Mouse (Mus musculus): ENCODE measurements around the gene Tmem254b. TPM values are rescaled to one million over a fixed set of nuclear protein-coding genes. Genes with fewer than 3 reads are reported as not detected.
"Not testable (repeated sequence)": the region's sequence is repeated elsewhere in the genome, so short reads cannot be mapped to it uniquely, and the experiment has no call there.

Gene Tmem254b
- polyA plus RNA-seq (2015; fragmentation: Nextera tagmentation; extraction: Ambion mirVana) = 42.3 and 46.1 TPM in 2 replicates

DNA sequence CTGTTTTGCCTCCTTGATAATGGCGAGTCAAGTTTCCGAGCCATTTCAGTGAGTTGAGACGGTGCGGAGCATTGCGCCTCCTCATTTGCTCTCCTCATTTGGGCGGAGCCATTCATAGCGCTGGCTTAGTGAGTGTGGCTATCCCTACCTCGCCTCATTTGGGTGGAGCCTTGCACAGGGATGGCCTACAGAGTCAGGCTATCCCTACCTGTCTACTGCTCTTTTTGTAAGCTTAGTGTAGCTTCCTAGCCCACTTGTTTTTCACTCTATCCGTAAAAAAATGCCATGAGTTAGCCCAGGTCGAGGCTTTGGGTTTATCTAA lies at the start of gene Tmem254b:
TSS of gene Tmem254b (minus strand) at position 116 of the 322 bp plus-strand sequence.
- H3K27me3 ChIP-seq, H3K9me3 ChIP-seq, H3K36me3 ChIP-seq, H3K4me3 ChIP-seq, H3K9ac ChIP-seq, H3K4me1 ChIP-seq, H3K27ac ChIP-seq, H3K4me2 ChIP-seq: not testable (repeated sequence)
- no CpG with 5 or more reads among the region's 10 CpGs for WGBS
- peak; percentile 55; the same call in 1 of the 2 replicates for ATAC-seq (ENCODE audit: insufficient number of reproducible peaks, low FRiP score, low TSS enrichment, low read depth)

- not testable (repeated sequence) for H3K4me3 ChIP-seq; H3K27me3 ChIP-seq; ATAC-seq (ENCODE audit: insufficient number of reproducible peaks, low FRiP score, low TSS enrichment, low read depth); H3K9ac ChIP-seq; H3K27ac ChIP-seq; H3K36me3 ChIP-seq; H3K9me3 ChIP-seq; H3K4me2 ChIP-seq; H3K4me1 ChIP-seq
- no CpG with 5 or more reads among the region's 2 CpGs for WGBS
Observed at GRCm38 (mm10) chr14:26237183-26237582, 30.3 kb upstream of the Tmem254b start.

GRCm38 (mm10) chr14:26216233-26217000 lies 9.6 kb upstream of the Tmem254b start:
- no CpG with 5 or more reads among the region's 5 CpGs for WGBS
- ATAC-seq (ENCODE audit: insufficient number of reproducible peaks, low FRiP score, low TSS enrichment, low read depth) = not testable (repeated sequence)

DNA sequence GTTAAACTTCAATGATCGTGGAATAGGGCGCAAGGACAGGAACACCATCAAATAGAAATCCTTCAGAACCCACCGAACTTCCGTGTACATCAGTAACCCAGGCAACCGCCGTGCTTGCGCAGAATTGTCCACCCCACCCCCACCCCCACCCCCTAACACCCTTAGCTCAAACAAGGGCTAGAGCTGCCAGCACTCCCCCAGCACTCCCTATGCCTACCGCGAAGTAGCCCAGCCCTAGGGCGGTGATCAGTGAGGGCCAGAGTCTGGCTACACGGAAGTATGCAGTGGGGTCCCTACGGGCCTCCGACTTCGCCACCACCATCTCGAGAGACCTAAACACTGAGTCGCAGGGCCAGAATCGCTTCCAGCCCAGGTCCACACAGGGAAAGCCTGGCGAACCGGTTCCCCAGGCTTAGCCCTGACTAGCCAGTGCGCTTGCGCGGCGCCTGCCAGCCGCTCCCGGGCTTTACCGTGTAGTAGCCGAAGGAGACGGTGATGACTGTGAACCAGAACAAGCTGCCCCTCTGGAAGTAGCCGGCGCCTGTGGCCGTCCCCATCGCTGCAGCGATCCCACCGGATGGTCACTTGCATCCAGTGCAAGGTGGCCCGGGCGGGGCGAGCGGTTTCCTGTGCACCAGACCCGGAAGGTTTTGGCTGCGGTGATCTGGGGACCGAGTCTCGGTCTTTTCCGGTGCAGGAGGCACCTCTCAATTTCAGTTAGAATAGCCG lies 480 bp downstream of the Tmem254b start:
- H3K9me3 ChIP-seq; H3K36me3 ChIP-seq; H3K27me3 ChIP-seq; ATAC-seq (ENCODE audit: insufficient number of reproducible peaks, low FRiP score, low TSS enrichment, low read depth); H3K27ac ChIP-seq; H3K4me2 ChIP-seq; H3K4me3 ChIP-seq; H3K4me1 ChIP-seq; H3K9ac ChIP-seq: not testable (repeated sequence)
- no CpG with 5 or more reads among the region's 44 CpGs for WGBS

More at GRCm38 (mm10) chr14:26216233-26217000, 9.6 kb upstream of the Tmem254b start:
- not testable (repeated sequence) for H3K9me3 ChIP-seq, H3K4me2 ChIP-seq, H3K36me3 ChIP-seq, H3K4me3 ChIP-seq, H3K27me3 ChIP-seq, H3K4me1 ChIP-seq, H3K9ac ChIP-seq, H3K27ac ChIP-seq

DNA sequence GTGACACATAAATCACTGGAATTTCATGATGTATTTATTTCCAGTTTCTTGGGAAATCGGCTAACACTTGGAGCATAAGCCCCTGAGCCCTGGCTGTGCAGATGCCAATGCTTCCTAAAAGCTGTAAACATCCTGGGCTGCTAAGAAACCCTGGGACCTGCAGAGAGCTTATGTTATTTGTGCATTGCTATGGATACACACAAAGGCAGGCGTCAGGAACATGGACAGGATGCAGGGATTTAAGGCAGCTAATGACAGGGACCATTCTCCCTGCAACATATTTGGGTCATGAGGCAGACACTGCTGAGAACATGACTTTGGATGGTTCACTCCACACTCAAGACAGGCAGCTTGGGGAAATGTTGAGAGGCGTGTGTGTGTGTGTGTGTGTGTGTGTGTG lies 9.0 kb downstream of the Tmem254b start:
- not testable (repeated sequence) for H3K27me3 ChIP-seq; H3K9me3 ChIP-seq; H3K36me3 ChIP-seq; H3K4me1 ChIP-seq; ATAC-seq (ENCODE audit: insufficient number of reproducible peaks, low FRiP score, low TSS enrichment, low read depth); H3K4me3 ChIP-seq; H3K9ac ChIP-seq; H3K27ac ChIP-seq; H3K4me2 ChIP-seq
- WGBS = no CpG with 5 or more reads among the region's 3 CpGs

GRCm38 (mm10) chr14:26188361-26188760 lies 18.5 kb downstream of the Tmem254b start:
- no CpG with 5 or more reads among the region's 8 CpGs for WGBS
- not testable (repeated sequence) for H3K9me3 ChIP-seq; H3K36me3 ChIP-seq; H3K4me2 ChIP-seq; H3K4me1 ChIP-seq; H3K9ac ChIP-seq; H3K4me3 ChIP-seq; H3K27ac ChIP-seq; H3K27me3 ChIP-seq; ATAC-seq (ENCODE audit: insufficient number of reproducible peaks, low FRiP score, low TSS enrichment, low read depth)

GRCm38 (mm10) chr14:26186638-26187037 lies 20.2 kb downstream of the Tmem254b start:
- not testable (repeated sequence) for ATAC-seq (ENCODE audit: insufficient number of reproducible peaks, low FRiP score, low TSS enrichment, low read depth); H3K9ac ChIP-seq; H3K27me3 ChIP-seq; H3K9me3 ChIP-seq; H3K4me3 ChIP-seq; H3K27ac ChIP-seq; H3K4me2 ChIP-seq; H3K36me3 ChIP-seq; H3K4me1 ChIP-seq
- WGBS = no CpG with 5 or more reads among the region's 9 CpGs

GRCm38 (mm10) chr14:26182380-26182779 lies 24.5 kb downstream of the Tmem254b start, which contains the start of gene Plac9b:
TSS of gene Plac9b (minus strand) at chr14:26182480.
- H3K27me3 ChIP-seq, H3K9me3 ChIP-seq: not testable (repeated sequence)
- WGBS = no CpG with 5 or more reads among the region's 10 CpGs

DNA sequence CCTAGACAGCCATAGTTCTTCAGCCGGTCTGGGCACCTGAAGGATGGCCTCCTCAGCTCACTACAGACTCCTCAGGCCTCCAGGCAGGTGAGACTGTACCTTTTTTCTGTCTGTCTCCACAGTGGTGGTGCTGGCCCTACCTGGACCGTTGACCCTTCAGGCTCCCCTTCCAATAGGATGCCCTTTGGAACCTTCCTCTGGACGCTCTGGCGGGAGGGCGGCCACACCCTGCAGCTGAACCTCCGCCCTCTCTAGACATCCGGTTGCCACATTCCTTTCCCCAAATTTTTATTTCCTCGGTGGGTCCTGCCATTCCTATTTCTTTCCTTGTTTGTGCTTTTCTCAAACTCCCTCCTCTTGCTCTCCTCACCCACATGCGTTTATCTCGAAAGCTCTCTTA lies 25.2 kb downstream of the Tmem254b start:
- not testable (repeated sequence) for H3K27ac ChIP-seq; H3K4me2 ChIP-seq; H3K4me1 ChIP-seq; H3K27me3 ChIP-seq; H3K4me3 ChIP-seq; H3K36me3 ChIP-seq; H3K9me3 ChIP-seq; H3K9ac ChIP-seq; ATAC-seq (ENCODE audit: insufficient number of reproducible peaks, low FRiP score, low TSS enrichment, low read depth)
- no CpG with 5 or more reads among the region's 10 CpGs for WGBS

More at GRCm38 (mm10) chr14:26182380-26182779, 24.5 kb downstream of the Tmem254b start, which contains the start of gene Plac9b:
- not testable (repeated sequence) for H3K4me1 ChIP-seq; H3K36me3 ChIP-seq; H3K9ac ChIP-seq; ATAC-seq (ENCODE audit: insufficient number of reproducible peaks, low FRiP score, low TSS enrichment, low read depth); H3K4me2 ChIP-seq; H3K27ac ChIP-seq; H3K4me3 ChIP-seq

DNA sequence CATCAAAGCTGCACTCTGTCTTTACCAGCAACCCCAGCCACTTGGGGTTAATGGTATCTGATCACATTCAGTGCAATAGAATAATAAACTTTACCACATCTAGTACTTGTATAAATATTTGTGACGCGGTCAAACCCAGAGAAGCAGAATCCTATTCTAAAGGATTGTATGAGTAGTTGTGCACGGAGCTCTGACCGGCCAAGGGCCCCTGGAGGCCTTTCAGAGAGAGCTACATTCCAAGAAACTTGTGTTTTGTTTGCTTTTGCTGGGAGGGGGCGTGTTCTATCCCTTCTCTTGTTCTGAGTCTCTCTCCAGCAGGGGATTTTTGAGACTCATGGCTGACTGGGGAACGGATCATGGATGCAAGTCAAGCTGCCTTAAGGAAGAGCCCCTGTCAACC lies 31.8 kb downstream of the Tmem254b start:
- WGBS = no CpG with 5 or more reads among the region's 6 CpGs
- not testable (repeated sequence) for H3K36me3 ChIP-seq; H3K4me3 ChIP-seq; H3K4me1 ChIP-seq; H3K9me3 ChIP-seq; H3K4me2 ChIP-seq; ATAC-seq (ENCODE audit: insufficient number of reproducible peaks, low FRiP score, low TSS enrichment, low read depth); H3K27me3 ChIP-seq; H3K27ac ChIP-seq; H3K9ac ChIP-seq

- not testable (repeated sequence) for H3K27me3 ChIP-seq; H3K4me2 ChIP-seq; H3K36me3 ChIP-seq; H3K27ac ChIP-seq; H3K9me3 ChIP-seq; ATAC-seq (ENCODE audit: insufficient number of reproducible peaks, low FRiP score, low TSS enrichment, low read depth); H3K4me3 ChIP-seq; H3K4me1 ChIP-seq; H3K9ac ChIP-seq
- no CpG with 5 or more reads among the region's 3 CpGs for WGBS
Observed at GRCm38 (mm10) chr14:26173955-26174354, 32.9 kb downstream of the Tmem254b start.

GRCm38 (mm10) chr14:26165266-26165665 lies 41.6 kb downstream of the Tmem254b start:
- not testable (repeated sequence) for H3K9ac ChIP-seq; H3K36me3 ChIP-seq; H3K4me2 ChIP-seq; H3K27ac ChIP-seq; H3K4me1 ChIP-seq; ATAC-seq (ENCODE audit: insufficient number of reproducible peaks, low FRiP score, low TSS enrichment, low read depth); H3K27me3 ChIP-seq; H3K4me3 ChIP-seq; H3K9me3 ChIP-seq
- WGBS = no CpG with 5 or more reads among the region's 12 CpGs

Data from limb, embryonic 15.5 days (tissue).